Mouse (Mus musculus): ENCODE data around the gene Neu4. TPM values are rescaled to one million over a fixed set of nuclear protein-coding genes. Genes with fewer than 3 reads are reported as not detected.
"Not testable (repeated sequence)": the region's sequence is repeated elsewhere in the genome, so short reads cannot be mapped to it uniquely, and the experiment has no call there.

The Neu4 gene
- polyA plus RNA-seq, 1 experiment from 2014 or later: not detected

GRCm38 (mm10) chr1:94045559-94045958 is 25.3 kb downstream of the Neu4 start:
- 65% methylated on average over 3 of the region's 3 CpGs for WGBS
- no peaks in the 10 kb centered on the region for H3K27me3 ChIP-seq (ENCODE audit: control insufficient read depth, insufficient read depth, low read length)
- H3K4me1 ChIP-seq (ENCODE audit: control insufficient read depth, insufficient read depth, low read length): no peaks in the 10 kb centered on the region
- H3K4me3 ChIP-seq (ENCODE audit: low read length): no peak overlapping the region
- no peak overlapping the region for H3K9ac ChIP-seq (ENCODE audit: low read length)
- no peak for ATAC-seq (replicated peaks; ENCODE audit: extremely low read depth, insufficient read depth, low FRiP score)
- H3K4me2 ChIP-seq (ENCODE audit: low read depth, low read length): no peak overlapping the region
- no peak overlapping the region for H3K27ac ChIP-seq (ENCODE audit: low read length)
- no peaks in the 10 kb centered on the region for H3K9me3 ChIP-seq (replicated peaks; ENCODE audit: control insufficient read depth, low read length)
- H3K36me3 ChIP-seq (ENCODE audit: control insufficient read depth, insufficient read depth): no peaks in the 10 kb centered on the region

- Histone ChIP-seq H3K27me3 (ENCODE audit: control insufficient read depth, insufficient read depth, low read length) (no peaks in the 10 kb centered on the region), H3K4me1 (ENCODE audit: control insufficient read depth, insufficient read depth, low read length) (no peaks in the 10 kb centered on the region), H3K4me3 (ENCODE audit: low read length) (no peak overlapping the region), H3K36me3 (ENCODE audit: control insufficient read depth, insufficient read depth) (no peaks in the 10 kb centered on the region), H3K4me2 (ENCODE audit: low read depth, low read length) (no peak overlapping the region), H3K27ac (ENCODE audit: low read length) (no peak overlapping the region), H3K9ac (ENCODE audit: low read length) (no peak overlapping the region), H3K9me3 (replicated peaks; ENCODE audit: control insufficient read depth, low read length) (no peaks in the 10 kb centered on the region)
- ATAC-seq (replicated peaks; ENCODE audit: extremely low read depth, insufficient read depth, low FRiP score): no peak
- 73% methylated on average over 4 of the region's 4 CpGs for WGBS
These were observed 26.3 kb downstream of the Neu4 start for GRCm38 (mm10) chr1:94046544-94046943.

- no peak for ATAC-seq (replicated peaks; ENCODE audit: extremely low read depth, insufficient read depth, low FRiP score)
- 78% methylated on average over 5 of the region's 5 CpGs for WGBS
- no peaks in the 10 kb centered on the region for H3K36me3 ChIP-seq (ENCODE audit: control insufficient read depth, insufficient read depth)
These were observed 30.9 kb downstream of the Neu4 start for GRCm38 (mm10) chr1:94051104-94051503.

GRCm38 (mm10) chr1:94052373-94052772 is 32.1 kb downstream of the Neu4 start, which contains the start of gene Pdcd1:
TSS of gene Pdcd1 (minus strand) at chr1:94052553.
- H3K9ac ChIP-seq (ENCODE audit: low read length): no peak within 1 kb of the TSS
- no peaks in the 10 kb centered on the region for H3K4me1 ChIP-seq (ENCODE audit: control insufficient read depth, insufficient read depth, low read length)
- no peaks in the 10 kb centered on the region for H3K36me3 ChIP-seq (ENCODE audit: control insufficient read depth, insufficient read depth)
- H3K27ac ChIP-seq (ENCODE audit: low read length): no peak within 1 kb of the TSS
- WGBS: 39% methylated on average over 6 of the region's 6 CpGs
- no peak within 1 kb of the TSS for H3K4me2 ChIP-seq (ENCODE audit: low read depth, low read length)
- 0 out of 2 replicates have a peak, but pooled peaks have one; percentile 11 for ATAC-seq (replicated peaks; ENCODE audit: extremely low read depth, insufficient read depth, low FRiP score)
- no peaks in the 10 kb centered on the region for H3K9me3 ChIP-seq (replicated peaks; ENCODE audit: control insufficient read depth, low read length)
- 0 out of 2 replicates have a peak within 1 kb of the TSS, but pooled peaks have one; percentile 9 for H3K4me3 ChIP-seq (ENCODE audit: low read length)
- H3K27me3 ChIP-seq (ENCODE audit: control insufficient read depth, insufficient read depth, low read length): no peaks in the 10 kb centered on the region

More at GRCm38 (mm10) chr1:94051104-94051503, 30.9 kb downstream of the Neu4 start:
- Histone ChIP-seq H3K4me1 (ENCODE audit: control insufficient read depth, insufficient read depth, low read length) (no peaks in the 10 kb centered on the region), H3K27me3 (ENCODE audit: control insufficient read depth, insufficient read depth, low read length) (no peaks in the 10 kb centered on the region), H3K27ac (ENCODE audit: low read length) (no peak overlapping the region), H3K9me3 (replicated peaks; ENCODE audit: control insufficient read depth, low read length) (no peaks in the 10 kb centered on the region), H3K9ac (ENCODE audit: low read length) (no peak overlapping the region), H3K4me3 (ENCODE audit: low read length) (no peak overlapping the region), H3K4me2 (ENCODE audit: low read depth, low read length) (no peak overlapping the region)

GRCm38 (mm10) chr1:94053530-94054216 is 33.4 kb downstream of the Neu4 start:
- 0 out of 2 replicates have a peak, but pooled peaks have one; percentile 19 for ATAC-seq (replicated peaks; ENCODE audit: extremely low read depth, insufficient read depth, low FRiP score)
- no peak overlapping the region for H3K9ac ChIP-seq (ENCODE audit: low read length)
- no peak overlapping the region for H3K4me3 ChIP-seq (ENCODE audit: low read length)
- 53% methylated on average over 7 of the region's 7 CpGs for WGBS
- H3K4me1 ChIP-seq (ENCODE audit: control insufficient read depth, insufficient read depth, low read length): no peaks in the 10 kb centered on the region
- no peaks in the 10 kb centered on the region for H3K27me3 ChIP-seq (ENCODE audit: control insufficient read depth, insufficient read depth, low read length)
- H3K4me2 ChIP-seq (ENCODE audit: low read depth, low read length): no peak overlapping the region
- no peaks in the 10 kb centered on the region for H3K9me3 ChIP-seq (replicated peaks; ENCODE audit: control insufficient read depth, low read length)
- no peaks in the 10 kb centered on the region for H3K36me3 ChIP-seq (ENCODE audit: control insufficient read depth, insufficient read depth)
- H3K27ac ChIP-seq (ENCODE audit: low read length): no peak overlapping the region

GRCm38 (mm10) chr1:94054481-94054880 is 34.2 kb downstream of the Neu4 start:
- H3K4me2 ChIP-seq (ENCODE audit: low read depth, low read length): no peak overlapping the region
- no peaks in the 10 kb centered on the region for H3K9me3 ChIP-seq (replicated peaks; ENCODE audit: control insufficient read depth, low read length)
- no peaks in the 10 kb centered on the region for H3K4me1 ChIP-seq (ENCODE audit: control insufficient read depth, insufficient read depth, low read length)
- H3K9ac ChIP-seq (ENCODE audit: low read length): no peak overlapping the region
- H3K27me3 ChIP-seq (ENCODE audit: control insufficient read depth, insufficient read depth, low read length): no peaks in the 10 kb centered on the region
- no peak overlapping the region for H3K27ac ChIP-seq (ENCODE audit: low read length)
- no peaks in the 10 kb centered on the region for H3K36me3 ChIP-seq (ENCODE audit: control insufficient read depth, insufficient read depth)
- no peak overlapping the region for H3K4me3 ChIP-seq (ENCODE audit: low read length)
- 71% methylated on average over 1 of the region's 1 CpGs for WGBS
- no peak for ATAC-seq (replicated peaks; ENCODE audit: extremely low read depth, insufficient read depth, low FRiP score)

GRCm38 (mm10) chr1:94055966-94056365 is 35.7 kb downstream of the Neu4 start:
- Histone ChIP-seq H3K27me3 (ENCODE audit: control insufficient read depth, insufficient read depth, low read length) (no peaks in the 10 kb centered on the region), H3K36me3 (ENCODE audit: control insufficient read depth, insufficient read depth) (no peaks in the 10 kb centered on the region), H3K4me2 (ENCODE audit: low read depth, low read length) (no peak overlapping the region), H3K27ac (ENCODE audit: low read length) (no peak overlapping the region), H3K9me3 (replicated peaks; ENCODE audit: control insufficient read depth, low read length) (no peaks in the 10 kb centered on the region), H3K4me3 (ENCODE audit: low read length) (no peak overlapping the region), H3K9ac (ENCODE audit: low read length) (no peak overlapping the region), H3K4me1 (ENCODE audit: control insufficient read depth, insufficient read depth, low read length) (no peaks in the 10 kb centered on the region)
- ATAC-seq (replicated peaks; ENCODE audit: extremely low read depth, insufficient read depth, low FRiP score): no peak
- 32% methylated on average over 3 of the region's 3 CpGs for WGBS

GRCm38 (mm10) chr1:94057401-94057800 is 37.1 kb downstream of the Neu4 start:
- ATAC-seq (replicated peaks; ENCODE audit: extremely low read depth, insufficient read depth, low FRiP score): no peak
- 95% methylated on average over 2 of the region's 2 CpGs for WGBS
- H3K27ac ChIP-seq (ENCODE audit: low read length): no peak overlapping the region

GRCm38 (mm10) chr1:94058281-94058680 is 38.0 kb downstream of the Neu4 start:
- H3K36me3 ChIP-seq (ENCODE audit: control insufficient read depth, insufficient read depth); H3K9me3 ChIP-seq (replicated peaks; ENCODE audit: control insufficient read depth, low read length); H3K4me1 ChIP-seq (ENCODE audit: control insufficient read depth, insufficient read depth, low read length); H3K4me2 ChIP-seq (ENCODE audit: low read depth, low read length); H3K27ac ChIP-seq (ENCODE audit: low read length); H3K4me3 ChIP-seq (ENCODE audit: low read length); H3K9ac ChIP-seq (ENCODE audit: low read length); ATAC-seq (replicated peaks; ENCODE audit: extremely low read depth, insufficient read depth, low FRiP score); H3K27me3 ChIP-seq (ENCODE audit: control insufficient read depth, insufficient read depth, low read length): not testable (repeated sequence)
- WGBS: 72% methylated on average over 1 of the region's 1 CpGs

More at GRCm38 (mm10) chr1:94057401-94057800, 37.1 kb downstream of the Neu4 start:
- Histone ChIP-seq H3K36me3 (ENCODE audit: control insufficient read depth, insufficient read depth) (no peaks in the 10 kb centered on the region), H3K4me1 (ENCODE audit: control insufficient read depth, insufficient read depth, low read length) (no peaks in the 10 kb centered on the region), H3K4me2 (ENCODE audit: low read depth, low read length) (no peak overlapping the region), H3K9me3 (replicated peaks; ENCODE audit: control insufficient read depth, low read length) (no peaks in the 10 kb centered on the region), H3K9ac (ENCODE audit: low read length) (no peak overlapping the region), H3K27me3 (ENCODE audit: control insufficient read depth, insufficient read depth, low read length) (no peaks in the 10 kb centered on the region), H3K4me3 (ENCODE audit: low read length) (no peak overlapping the region)

Measured in heart, embryonic 16.5 days (tissue).